Mouse (Mus musculus) cerebellum, adult 2 months (tissue): ENCODE results near the gene Lingo4.

Source experiments
- CTCF ChIP-seq: fragments of 200-500 bp; IDR thresholded peaks from 2 replicates; pipeline ENCODE4 v1.5.1; 2011; ENCODE audit warnings: low read depth, mild to moderate bottlenecking, control low read depth, low read length, moderate library complexity, borderline replicate concordance; ENCODE audit not compliant: insufficient read depth
- POLR2A ChIP-seq: fragments of 200-500 bp; IDR thresholded peaks from 2 replicates; pipeline ENCODE4 v1.6.1; 2011; ENCODE audit warnings: low read length, control low read depth, borderline replicate concordance; ENCODE audit not compliant: insufficient read depth

- no peak for TF ChIP-seq CTCF
- TF ChIP-seq POLR2A = no peak
Observed at GRCm38 (mm10) chr3:94434305-94434704, 36.0 kb downstream of the Lingo4 start.
